Mouse (Mus musculus): ENCODE results near the gene Slc38a4. TPM values are rescaled to one million over a fixed set of nuclear protein-coding genes. Genes with fewer than 3 reads are reported as not detected.

Slc38a4 gene
- polyA plus RNA-seq, 1 experiment, result 0.13 TPM

- 80% methylated on average over 6 of the region's 6 CpGs for WGBS
- no peaks in the 10 kb centered on the region for H3K27me3 ChIP-seq (ENCODE audit: control insufficient read depth, insufficient read depth, low read length)
- H3K4me3 ChIP-seq (replicated peaks; ENCODE audit: insufficient read depth, low read depth, low read length), result no peak overlapping the region
- H3K4me1 ChIP-seq (ENCODE audit: control insufficient read depth, insufficient read depth, low read length), result no peaks in the 10 kb centered on the region
- TF ChIP-seq POLR2A (IDR thresholded peaks at IDR 0.05; ENCODE audit: borderline replicate concordance, insufficient read depth, low read length) (no peak), CTCF (IDR thresholded peaks at IDR 0.05; ENCODE audit: borderline replicate concordance, insufficient read depth, low read depth, low read length) (no peak)
- no peak for DNase-seq
- no peak overlapping the region for H3K27ac ChIP-seq (ENCODE audit: insufficient read depth, low read length)
These were observed 29.1 kb downstream of the Slc38a4 start for GRCm38 (mm10) chr15:97026670-97027069.

- Histone ChIP-seq H3K4me1 (ENCODE audit: control insufficient read depth, insufficient read depth, low read length) (no peaks in the 10 kb centered on the region), H3K27ac (ENCODE audit: insufficient read depth, low read length) (no peak overlapping the region), H3K4me3 (replicated peaks; ENCODE audit: insufficient read depth, low read depth, low read length) (no peak overlapping the region), H3K27me3 (ENCODE audit: control insufficient read depth, insufficient read depth, low read length) (no peaks in the 10 kb centered on the region)
- WGBS, result 81% methylated on average over 5 of the region's 6 CpGs
- TF ChIP-seq CTCF (IDR thresholded peaks at IDR 0.05; ENCODE audit: borderline replicate concordance, insufficient read depth, low read depth, low read length), result no peak
- no peak for TF ChIP-seq POLR2A (IDR thresholded peaks at IDR 0.05; ENCODE audit: borderline replicate concordance, insufficient read depth, low read length)
- DNase-seq, result no peak
These were observed 33.0 kb downstream of the Slc38a4 start for GRCm38 (mm10) chr15:97022764-97023163.

GRCm38 (mm10) chr15:97022213-97022612 lies 33.5 kb downstream of the Slc38a4 start:
- no peaks in the 10 kb centered on the region for H3K27me3 ChIP-seq (ENCODE audit: control insufficient read depth, insufficient read depth, low read length)
- DNase-seq, result no peak
- no peak overlapping the region for H3K4me3 ChIP-seq (replicated peaks; ENCODE audit: insufficient read depth, low read depth, low read length)
- no peaks in the 10 kb centered on the region for H3K4me1 ChIP-seq (ENCODE audit: control insufficient read depth, insufficient read depth, low read length)
- no peak overlapping the region for H3K27ac ChIP-seq (ENCODE audit: insufficient read depth, low read length)
- TF ChIP-seq POLR2A (IDR thresholded peaks at IDR 0.05; ENCODE audit: borderline replicate concordance, insufficient read depth, low read length) (no peak), CTCF (IDR thresholded peaks at IDR 0.05; ENCODE audit: borderline replicate concordance, insufficient read depth, low read depth, low read length) (no peak)
- WGBS, result 92% methylated on average over 2 of the region's 2 CpGs

- Histone ChIP-seq H3K27me3 (ENCODE audit: control insufficient read depth, insufficient read depth, low read length) (no peaks in the 10 kb centered on the region), H3K27ac (ENCODE audit: insufficient read depth, low read length) (no peak overlapping the region), H3K4me1 (ENCODE audit: control insufficient read depth, insufficient read depth, low read length) (no peaks in the 10 kb centered on the region), H3K4me3 (replicated peaks; ENCODE audit: insufficient read depth, low read depth, low read length) (no peak overlapping the region)
- 57% methylated on average over 6 of the region's 6 CpGs for WGBS
- no peak for DNase-seq
- TF ChIP-seq CTCF (IDR thresholded peaks at IDR 0.05; ENCODE audit: borderline replicate concordance, insufficient read depth, low read depth, low read length), result no peak
- no peak for TF ChIP-seq POLR2A (IDR thresholded peaks at IDR 0.05; ENCODE audit: borderline replicate concordance, insufficient read depth, low read length)
These were observed 35.5 kb downstream of the Slc38a4 start for GRCm38 (mm10) chr15:97020221-97020620.

- whole genome bisulfite sequencing, result 90% methylated on average over 11 of the region's 11 CpGs
- H3K4me1 ChIP-seq (ENCODE audit: control insufficient read depth, insufficient read depth, low read length), result no peaks in the 10 kb centered on the region
- H3K27me3 ChIP-seq (ENCODE audit: control insufficient read depth, insufficient read depth, low read length), result no peaks in the 10 kb centered on the region
- no peak for DNase-seq
- no peak overlapping the region for H3K27ac ChIP-seq (ENCODE audit: insufficient read depth, low read length)
- no peak for TF ChIP-seq POLR2A (IDR thresholded peaks at IDR 0.05; ENCODE audit: borderline replicate concordance, insufficient read depth, low read length)
- no peak for TF ChIP-seq CTCF (IDR thresholded peaks at IDR 0.05; ENCODE audit: borderline replicate concordance, insufficient read depth, low read depth, low read length)
- no peak overlapping the region for H3K4me3 ChIP-seq (replicated peaks; ENCODE audit: insufficient read depth, low read depth, low read length)
These were observed 36.4 kb downstream of the Slc38a4 start for GRCm38 (mm10) chr15:97019323-97019722.

- Histone ChIP-seq H3K27ac (ENCODE audit: insufficient read depth, low read length) (no peak overlapping the region), H3K4me3 (replicated peaks; ENCODE audit: insufficient read depth, low read depth, low read length) (no peak overlapping the region), H3K4me1 (ENCODE audit: control insufficient read depth, insufficient read depth, low read length) (no peaks in the 10 kb centered on the region), H3K27me3 (ENCODE audit: control insufficient read depth, insufficient read depth, low read length) (no peaks in the 10 kb centered on the region)
- 91% methylated on average over 9 of the region's 9 CpGs for WGBS
- no peak for DNase-seq
- TF ChIP-seq CTCF (IDR thresholded peaks at IDR 0.05; ENCODE audit: borderline replicate concordance, insufficient read depth, low read depth, low read length), result no peak
These were observed 38.6 kb downstream of the Slc38a4 start for GRCm38 (mm10) chr15:97017195-97017594.

- TF ChIP-seq CTCF (IDR thresholded peaks at IDR 0.05; ENCODE audit: borderline replicate concordance, insufficient read depth, low read depth, low read length), result no peak
- TF ChIP-seq POLR2A (IDR thresholded peaks at IDR 0.05; ENCODE audit: borderline replicate concordance, insufficient read depth, low read length), result no peak
- Histone ChIP-seq H3K27me3 (ENCODE audit: control insufficient read depth, insufficient read depth, low read length) (no peaks in the 10 kb centered on the region), H3K27ac (ENCODE audit: insufficient read depth, low read length) (no peak overlapping the region), H3K4me1 (ENCODE audit: control insufficient read depth, insufficient read depth, low read length) (no peaks in the 10 kb centered on the region), H3K4me3 (replicated peaks; ENCODE audit: insufficient read depth, low read depth, low read length) (no peak overlapping the region)
- no peak for DNase-seq
- WGBS, result 90% methylated on average over 12 of the region's 12 CpGs
These were observed 40.6 kb downstream of the Slc38a4 start for GRCm38 (mm10) chr15:97015036-97015596.

- TF ChIP-seq POLR2A (IDR thresholded peaks at IDR 0.05; ENCODE audit: borderline replicate concordance, insufficient read depth, low read length) (no peak), CTCF (IDR thresholded peaks at IDR 0.05; ENCODE audit: borderline replicate concordance, insufficient read depth, low read depth, low read length) (no peak)
- DNase-seq, result no peak
- H3K27ac ChIP-seq (ENCODE audit: insufficient read depth, low read length), result no peak overlapping the region
- H3K27me3 ChIP-seq (ENCODE audit: control insufficient read depth, insufficient read depth, low read length), result no peaks in the 10 kb centered on the region
- H3K4me3 ChIP-seq (replicated peaks; ENCODE audit: insufficient read depth, low read depth, low read length), result no peak overlapping the region
- WGBS, result 90% methylated on average over 14 of the region's 14 CpGs
- no peaks in the 10 kb centered on the region for H3K4me1 ChIP-seq (ENCODE audit: control insufficient read depth, insufficient read depth, low read length)
These were observed 44.0 kb downstream of the Slc38a4 start for GRCm38 (mm10) chr15:97011599-97012372.
